Mouse (Mus musculus) spleen, postnatal 14 days (tissue): ENCODE data around the gene Trak1.

Experiments
- DNase-seq, 2 experiments: peaks; one replicate each; pipeline ENCODE4 v3.0.0; 2021 to 2022; ENCODE audit warnings: low spot score in 2 of 2

Trak1 gene

DNA sequence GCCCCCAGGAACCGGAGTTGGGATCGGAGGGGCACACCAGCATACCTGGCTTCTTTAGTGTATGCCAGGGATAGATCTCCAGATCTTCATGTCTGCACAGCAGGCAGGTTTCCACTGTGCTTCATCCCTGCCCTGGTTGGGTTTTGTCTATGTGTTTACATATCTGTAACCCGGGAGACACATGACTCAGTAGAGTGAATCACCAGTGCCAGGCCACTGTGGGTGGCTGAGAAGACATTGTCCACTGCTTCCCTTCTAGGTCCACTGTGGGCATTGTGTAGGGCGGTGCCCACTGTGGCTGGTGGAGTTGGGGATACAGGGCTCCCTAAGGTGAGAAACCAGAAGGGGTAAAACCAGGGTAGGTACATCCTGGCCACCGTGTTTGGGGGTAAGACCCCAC, 98.5 kb downstream of the Trak1 start:
- no peak for DNase-seq

DNA sequence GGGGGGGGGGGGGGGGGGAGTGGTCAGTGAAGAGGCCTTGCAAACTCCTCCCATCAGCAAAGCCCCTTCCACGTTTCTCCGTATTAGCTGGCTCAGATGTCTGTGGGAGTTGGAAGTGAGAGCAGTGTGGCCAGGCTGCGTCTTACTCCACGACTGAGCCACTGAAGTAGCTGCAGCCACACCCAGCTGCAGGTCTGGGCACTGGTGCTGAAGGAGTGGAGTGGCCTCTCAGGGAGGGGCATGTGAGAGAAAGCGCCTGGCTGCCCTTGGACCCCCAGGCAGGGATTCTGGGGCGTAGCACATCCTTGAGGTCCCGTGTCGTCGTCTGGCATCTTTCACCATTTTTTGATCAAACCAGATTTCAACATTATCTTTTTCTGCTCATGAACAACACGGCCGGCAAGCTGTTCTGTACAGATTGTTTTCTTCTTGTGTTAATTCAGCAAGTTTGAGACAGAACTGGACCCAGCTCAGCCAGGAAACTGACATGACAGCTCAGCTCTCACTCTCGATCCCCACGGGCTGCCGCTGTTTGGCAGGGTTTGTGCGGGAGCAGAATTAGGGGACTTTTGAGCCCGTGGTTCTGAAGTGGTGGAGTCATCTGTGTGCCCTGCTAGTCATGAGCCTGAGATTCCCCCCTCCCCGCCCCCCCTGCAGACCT, 100.9 kb downstream of the Trak1 start:
- no peak for DNase-seq

DNA sequence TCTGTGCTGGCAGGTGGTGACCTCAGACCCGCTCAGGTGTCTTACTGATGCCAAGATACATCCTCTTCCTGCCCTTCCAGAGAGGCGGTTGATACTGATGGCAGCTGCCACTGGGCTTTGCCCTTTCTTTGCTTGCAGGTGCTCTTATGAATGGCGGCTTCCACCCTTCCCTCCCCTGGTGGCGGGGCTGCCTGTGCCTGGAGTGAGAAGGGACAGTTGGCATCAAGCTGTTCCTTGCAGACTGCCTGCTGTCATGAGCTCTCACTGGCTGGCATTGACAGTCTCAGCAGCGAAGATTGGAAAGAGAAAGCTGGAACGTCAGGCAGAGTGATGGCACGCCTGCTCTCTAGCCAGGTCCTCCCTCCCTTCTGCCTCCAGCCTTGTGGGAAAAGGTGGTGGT, 101.5 kb downstream of the Trak1 start:
- no peak for DNase-seq

DNA sequence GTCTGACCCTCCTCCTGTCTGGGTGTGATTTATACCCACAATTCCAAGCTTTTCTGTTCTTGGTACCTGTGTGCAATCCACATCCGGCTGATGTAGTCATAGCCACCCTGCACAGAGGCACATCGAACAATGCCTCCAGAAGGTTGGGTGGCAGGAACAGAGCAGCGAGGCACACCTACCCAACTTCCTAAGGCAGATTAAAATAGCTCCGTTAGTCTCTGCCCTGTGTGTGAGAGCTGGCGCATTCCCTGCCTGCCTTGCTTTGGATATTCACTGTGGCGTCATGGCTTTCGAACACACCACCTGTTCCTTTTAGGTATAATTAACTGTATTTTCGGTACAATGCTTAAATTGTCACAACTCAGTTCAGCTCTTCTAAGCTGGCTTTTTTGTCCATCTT, 103.3 kb downstream of the Trak1 start:
- no peak for DNase-seq

DNA sequence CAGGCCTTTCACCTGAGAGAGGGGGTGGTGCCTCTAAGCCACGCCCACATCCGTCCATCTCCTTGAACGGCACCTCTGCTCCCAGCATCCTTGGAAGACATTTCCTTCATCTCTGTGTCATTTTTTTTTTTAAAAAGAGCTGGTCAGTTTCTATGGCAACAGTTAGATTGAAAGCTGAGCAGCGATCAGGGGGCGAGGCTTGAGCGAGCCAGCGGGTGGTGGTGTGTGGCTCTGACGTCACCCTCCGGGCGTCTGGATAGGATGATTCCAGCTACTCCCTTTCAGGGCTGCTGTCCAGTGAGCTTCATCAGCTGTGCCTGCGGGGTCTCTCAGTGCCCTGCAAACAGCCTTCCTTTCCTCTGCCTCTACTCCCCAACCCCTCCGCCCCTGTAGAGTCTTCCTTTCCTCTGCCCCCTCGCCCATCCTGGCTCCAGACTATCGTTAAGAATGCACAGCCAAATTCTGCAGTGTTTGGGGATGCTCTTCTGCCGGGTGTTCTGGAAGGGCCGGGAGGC, 105.9 kb downstream of the Trak1 start:
- no peak for DNase-seq

DNA sequence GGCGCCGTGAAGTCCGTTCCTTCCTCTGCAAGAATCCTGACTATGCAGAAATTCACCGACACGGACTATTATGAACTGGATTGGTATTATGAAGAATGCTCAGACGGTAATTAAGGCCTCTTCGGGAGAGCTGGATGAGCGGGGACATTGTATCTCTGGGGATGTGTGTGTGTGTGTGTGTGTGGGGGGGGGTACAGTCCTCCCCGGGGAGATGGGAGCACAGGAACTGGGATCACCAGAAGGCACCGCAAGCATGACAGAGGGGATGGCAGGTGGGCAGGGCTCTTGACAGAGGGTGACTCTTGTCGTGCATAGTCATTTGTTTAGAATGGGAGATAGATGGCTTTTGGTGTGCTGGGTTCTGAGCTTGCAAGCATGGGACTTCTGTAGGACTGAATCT, 106.4 kb downstream of the Trak1 start:
- no peak for DNase-seq

DNA sequence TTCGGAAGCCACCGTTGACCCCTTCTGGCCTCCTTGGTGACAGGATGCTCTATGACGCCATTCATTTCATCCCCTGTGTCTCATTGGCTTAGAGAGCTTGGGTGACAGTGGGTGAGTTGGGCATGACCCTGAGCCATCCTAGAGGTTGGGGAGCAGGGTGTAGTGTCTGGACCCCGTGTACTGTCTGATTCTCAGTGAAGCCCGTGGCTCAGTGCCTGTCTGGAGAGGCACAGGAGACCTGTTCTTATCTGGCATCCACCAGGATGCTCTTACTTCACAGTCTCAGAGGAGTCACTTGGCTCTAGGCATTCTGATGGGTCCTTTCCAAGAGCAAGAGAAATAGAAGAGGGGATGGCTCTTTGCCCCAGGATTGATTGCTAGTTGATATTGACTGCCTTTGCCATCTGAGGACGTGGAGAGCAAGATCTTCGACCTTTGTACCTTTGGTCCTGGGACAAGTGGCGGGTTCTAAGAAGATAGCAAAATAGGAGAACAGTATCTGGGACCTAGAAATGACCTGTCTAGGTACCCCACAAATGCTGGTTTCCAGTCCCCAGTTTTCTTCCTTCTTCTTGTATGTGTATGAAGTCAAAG, 107.9 kb downstream of the Trak1 start:
- DNase-seq = no peak

DNA sequence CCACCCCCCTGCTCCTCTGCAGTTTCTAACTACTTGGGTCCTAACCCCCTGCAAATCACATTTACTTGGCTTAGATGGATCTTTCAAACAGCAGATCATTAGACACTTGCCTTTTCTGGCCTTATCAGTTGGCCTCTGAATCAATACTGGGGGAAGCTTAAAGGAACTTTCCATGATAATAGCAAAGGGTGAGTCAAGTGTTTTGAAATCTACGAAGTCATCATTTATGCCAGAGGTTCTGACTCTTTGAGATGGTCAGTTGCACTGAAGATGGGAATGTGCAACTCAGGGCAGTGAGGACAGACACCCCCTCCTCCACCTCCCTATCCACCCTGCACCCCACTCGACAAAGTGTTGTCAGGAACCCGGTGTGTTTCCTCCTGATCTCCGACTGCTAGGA, 108.5 kb downstream of the Trak1 start:
- no peak for DNase-seq

DNA sequence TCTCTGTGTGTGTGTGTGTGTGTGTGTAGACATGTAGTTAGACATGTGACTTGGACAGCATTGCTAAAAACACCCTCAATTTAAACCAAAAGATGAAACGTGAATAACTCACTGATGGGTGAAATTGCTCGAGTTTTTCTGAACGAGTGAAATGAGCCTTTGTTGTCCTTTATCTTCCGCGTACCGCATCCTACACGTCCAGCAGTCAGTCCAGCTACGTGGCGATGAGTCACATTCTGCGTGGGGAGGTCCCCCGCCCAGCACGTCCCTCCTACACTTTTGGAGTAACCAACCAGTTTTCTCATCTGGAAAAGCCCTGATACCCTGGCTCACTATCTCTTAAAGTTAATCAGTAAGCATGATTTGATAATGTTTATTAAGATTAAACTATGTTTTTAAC, 116.9 kb downstream of the Trak1 start:
- no peak for DNase-seq

DNA sequence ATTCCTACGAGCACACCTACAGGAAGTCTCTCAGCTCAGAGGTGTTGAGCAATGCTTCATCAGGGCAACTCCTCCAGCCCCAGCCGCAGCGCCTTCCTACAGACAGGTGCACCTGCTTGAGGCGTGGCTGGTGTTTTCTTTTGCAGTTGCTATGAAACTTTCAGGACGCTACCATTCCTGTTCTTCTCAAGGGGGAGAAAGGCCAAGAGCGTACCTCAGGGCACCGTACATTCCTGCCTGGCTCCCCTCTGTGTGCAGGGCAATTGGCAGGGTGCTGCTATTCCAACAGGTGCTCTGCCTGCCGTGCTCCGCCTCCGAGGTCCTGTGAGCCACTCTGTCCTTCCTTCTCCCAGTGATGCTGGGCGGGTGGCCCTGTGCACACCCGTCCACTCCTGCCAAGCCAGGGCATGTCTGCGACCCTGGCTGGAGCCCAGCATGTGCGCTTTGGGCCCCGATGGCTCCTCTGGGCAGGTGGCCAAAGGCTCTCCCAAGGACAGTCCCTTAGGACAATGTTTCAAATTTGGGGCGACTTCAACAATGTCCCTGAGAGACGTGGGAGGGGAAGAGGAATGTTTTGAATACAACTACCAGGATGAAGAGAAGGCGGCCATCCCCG, 118.4 kb downstream of the Trak1 start:
- no peak for DNase-seq

DNA sequence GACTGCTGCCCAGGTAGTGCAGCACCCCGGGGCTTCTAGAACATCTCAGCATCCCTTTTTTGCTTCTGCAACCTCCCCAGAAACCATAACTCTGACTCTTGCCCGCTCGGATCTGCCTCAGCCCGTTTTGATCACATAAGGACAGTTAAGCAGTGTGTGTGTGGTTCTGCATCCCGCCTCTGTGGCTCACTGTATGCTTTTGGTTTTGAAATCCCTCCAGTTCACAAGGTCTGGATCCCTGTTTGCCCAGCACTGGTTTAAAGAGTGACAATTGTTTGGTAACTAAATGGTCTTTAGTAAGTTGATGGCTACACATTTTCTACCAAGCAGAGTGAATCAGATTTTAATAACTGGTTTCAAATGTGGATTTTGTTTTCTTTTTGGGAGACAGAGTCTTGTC, 119.2 kb downstream of the Trak1 start:
- no peak for DNase-seq

DNA sequence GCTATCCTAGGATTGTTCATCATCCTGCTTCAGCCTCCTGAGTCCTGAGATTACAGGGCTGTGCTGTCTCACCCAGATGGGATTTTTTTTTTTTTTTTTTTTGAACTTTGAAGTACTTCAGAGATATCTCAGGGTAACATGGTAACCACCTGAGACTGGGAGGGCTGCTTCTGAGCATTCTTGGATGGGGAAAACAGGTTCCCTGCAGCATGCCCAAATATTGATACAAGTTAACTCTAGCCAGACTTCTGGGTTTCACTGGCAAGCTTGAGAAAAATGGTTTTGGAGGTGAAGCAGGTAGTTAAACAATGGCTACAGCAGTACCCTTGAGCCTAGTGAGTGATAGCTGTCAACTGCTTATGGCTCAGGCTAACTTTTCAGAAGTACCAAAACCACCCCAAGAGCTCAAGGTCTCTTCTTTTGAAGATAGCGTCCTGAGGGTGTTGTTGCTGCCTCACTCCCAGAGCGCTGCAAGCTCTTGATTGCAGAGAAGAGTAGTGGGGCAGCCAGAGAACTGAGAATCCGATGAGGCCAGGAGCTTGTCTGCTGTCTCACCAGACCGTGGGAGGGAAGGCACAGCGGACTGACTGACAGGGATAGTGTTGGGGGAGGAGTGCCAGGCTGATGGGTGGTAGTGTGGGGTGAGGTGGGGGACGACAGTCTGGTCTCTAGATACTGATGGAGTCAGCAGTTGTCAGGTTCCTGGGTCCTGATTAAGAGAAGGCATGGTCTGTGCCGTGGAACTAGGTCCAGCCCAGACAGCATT, 119.8 kb downstream of the Trak1 start:
- DNase-seq = no peak

DNA sequence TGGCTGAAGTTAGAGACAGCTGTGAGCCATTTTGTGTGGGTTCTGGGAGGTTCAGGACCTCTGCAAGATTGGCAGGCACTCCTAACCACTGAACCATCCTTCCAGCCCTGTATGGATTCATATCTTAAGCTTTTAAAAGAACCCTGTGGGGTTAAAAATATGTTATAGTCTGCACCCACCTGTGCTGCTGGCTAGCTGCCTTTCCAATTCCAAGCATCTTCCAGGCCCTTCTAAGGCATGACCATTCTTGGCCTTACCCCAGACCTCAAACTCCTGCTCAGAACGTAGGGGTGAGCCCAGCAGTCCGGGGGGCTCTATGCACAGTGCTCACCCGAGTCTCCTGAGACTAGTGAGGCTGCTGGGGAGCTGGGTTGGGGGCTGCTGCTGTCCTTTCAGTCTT, 121.7 kb downstream of the Trak1 start:
- no peak for DNase-seq

DNA sequence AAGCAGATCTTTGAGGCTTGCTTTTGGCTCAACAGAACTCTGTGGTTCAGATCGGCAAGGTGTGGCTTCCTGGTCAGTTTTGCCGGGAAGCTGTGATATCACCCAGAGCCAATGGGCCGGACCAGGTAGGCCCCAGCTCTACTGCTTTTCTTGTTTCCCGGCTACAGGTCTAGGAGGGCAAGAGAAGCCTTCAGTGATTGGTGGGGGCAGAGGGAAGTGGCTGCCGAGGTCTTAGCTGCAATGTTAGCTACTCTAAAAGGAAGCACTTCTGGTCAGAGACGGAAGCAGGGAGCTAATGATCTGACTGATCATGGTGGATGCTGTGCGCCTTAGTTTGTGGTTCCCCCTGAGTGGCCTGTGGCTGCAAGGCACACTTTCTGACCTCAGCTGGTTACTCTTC, 122.3 kb downstream of the Trak1 start:
- DNase-seq = no peak

DNA sequence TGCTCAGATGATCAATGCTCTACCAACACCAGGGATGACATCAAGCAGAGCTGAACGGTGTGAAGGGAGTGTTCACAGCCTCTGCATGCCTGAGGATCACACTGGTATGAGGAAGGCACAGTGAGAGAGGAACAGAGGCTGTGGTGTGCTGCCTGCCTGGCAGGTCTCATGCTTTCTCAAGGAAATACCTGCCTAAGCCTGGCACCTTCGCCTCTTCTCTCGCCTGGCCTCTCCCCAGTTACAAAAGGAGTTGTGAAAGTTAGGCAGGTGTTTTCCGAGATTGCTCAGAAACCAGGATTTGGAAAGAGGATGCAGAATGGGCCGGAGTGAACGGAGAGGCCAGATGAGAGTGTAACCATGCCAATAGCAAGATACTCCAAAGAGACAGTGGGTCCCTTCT, 123.5 kb downstream of the Trak1 start:
- DNase-seq = no peak

DNA sequence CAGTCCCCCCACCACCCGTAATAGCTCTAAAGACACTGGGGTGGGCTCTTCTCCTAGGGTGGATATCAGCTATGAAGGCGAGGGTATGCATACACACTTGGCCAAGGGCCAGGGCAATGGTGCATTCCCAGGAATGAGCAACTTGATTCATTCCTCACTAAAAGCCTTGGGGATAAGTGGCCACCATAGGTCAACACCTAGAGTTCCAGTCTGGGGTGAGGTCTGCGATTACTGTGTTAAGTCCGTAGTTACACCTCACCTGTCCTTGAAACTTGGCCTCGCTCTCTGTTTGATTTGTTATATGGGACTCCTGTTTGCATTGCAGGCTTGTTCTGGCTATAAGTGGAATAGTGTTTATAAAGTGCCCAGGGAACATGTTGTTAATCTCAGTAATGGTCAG, 125.1 kb downstream of the Trak1 start:
- DNase-seq = no peak

DNA sequence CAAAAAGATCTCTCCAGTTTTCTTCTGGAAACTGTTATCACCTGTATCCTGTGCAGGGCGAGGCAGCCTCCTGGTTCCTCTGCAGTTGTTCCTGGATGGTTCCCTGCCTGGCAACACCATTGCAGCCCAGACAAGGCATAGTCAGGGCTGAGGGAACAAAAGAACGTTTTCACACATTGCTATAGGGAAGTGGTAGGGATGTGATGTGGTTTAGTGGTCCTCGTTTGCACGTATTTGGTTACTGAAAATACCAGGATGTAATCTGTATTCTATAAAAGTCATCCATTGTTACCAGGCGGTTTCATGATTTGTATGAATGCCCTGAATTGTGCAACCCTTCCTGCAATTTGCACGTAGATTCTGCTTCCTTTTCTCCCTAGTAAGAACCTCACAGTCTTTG, 126.3 kb downstream of the Trak1 start:
- DNase-seq = no peak

DNA sequence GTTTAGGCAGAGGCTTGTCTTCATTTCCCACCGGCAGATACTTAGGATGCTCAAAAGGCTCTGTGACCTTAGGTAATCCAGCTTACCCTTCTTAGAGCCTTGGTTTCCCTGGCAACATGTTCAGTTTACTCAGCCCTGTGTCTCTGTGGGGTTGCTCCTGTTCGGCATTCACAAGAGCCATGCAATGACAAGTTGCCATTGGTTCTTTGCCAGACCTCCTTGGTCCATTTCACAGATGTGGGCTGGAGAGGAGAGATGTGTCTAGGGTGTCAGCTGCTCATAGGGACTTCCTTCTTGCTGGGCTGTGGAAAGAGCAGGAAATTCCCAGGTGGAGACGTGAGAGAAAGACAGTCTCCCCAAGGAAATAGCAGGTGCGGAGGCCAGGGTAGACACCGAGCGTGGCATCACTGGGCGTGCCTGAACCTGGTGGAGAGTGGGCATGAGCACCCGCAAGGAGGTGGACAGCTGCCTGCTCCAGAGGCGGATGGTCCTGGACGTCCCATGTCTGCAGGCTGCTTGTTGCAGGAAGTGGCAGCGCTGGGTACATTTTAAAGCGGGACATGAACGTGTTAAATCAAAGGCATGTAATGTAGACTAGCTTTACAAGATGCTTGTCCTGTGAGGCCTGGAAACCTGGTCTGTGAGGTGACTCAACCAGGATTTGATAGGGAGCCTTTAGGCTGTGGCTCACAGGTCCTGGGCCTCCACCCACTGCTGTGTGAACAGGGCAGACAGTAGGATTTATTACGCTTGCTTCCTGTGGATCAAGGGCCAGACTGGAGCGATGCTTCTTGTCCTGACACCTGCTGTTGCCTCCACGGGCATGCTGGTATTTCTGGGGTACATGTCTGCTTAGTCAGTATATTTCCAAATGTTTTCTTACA, 127.2 kb downstream of the Trak1 start:
- DNase-seq = no peak

DNA sequence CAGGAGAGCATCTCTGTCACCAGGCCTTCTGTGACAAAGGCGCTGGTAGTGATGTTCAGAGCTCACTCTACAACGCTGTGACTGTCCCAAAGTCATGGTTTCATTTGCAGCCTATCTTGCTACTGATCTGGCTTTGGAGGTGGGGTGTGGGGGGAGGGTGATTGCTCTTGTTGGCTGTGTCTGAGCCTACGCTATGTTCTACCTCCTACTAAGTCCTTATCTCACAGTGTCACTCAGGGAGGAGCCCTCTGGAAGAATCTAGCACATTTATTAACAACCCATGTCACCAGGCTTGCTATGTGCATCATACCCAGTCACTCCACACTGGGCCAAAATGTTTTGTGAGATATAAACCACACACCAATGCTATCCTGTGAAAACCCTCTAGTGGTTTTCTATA, 129.1 kb downstream of the Trak1 start:
- no peak for DNase-seq

DNA sequence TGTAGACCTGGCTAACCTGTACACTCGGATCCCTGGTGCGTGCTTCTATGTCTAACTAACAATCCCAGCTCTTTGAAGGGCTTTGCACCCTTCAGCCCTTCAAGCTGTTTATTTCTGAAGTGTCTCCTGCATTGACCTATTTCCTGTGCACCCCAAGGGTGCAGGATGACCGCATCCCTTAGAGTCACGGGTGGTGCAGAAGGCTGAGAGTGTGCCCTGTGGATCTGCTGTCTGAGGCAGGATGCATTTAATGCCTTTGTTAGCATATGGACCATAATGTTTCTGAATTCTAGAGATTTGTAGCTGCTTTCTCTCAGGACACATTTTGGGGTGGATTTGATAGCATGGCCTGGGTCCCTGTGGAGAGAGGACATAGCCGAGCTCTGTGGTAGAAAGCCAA, 129.6 kb downstream of the Trak1 start:
- no peak for DNase-seq

DNA sequence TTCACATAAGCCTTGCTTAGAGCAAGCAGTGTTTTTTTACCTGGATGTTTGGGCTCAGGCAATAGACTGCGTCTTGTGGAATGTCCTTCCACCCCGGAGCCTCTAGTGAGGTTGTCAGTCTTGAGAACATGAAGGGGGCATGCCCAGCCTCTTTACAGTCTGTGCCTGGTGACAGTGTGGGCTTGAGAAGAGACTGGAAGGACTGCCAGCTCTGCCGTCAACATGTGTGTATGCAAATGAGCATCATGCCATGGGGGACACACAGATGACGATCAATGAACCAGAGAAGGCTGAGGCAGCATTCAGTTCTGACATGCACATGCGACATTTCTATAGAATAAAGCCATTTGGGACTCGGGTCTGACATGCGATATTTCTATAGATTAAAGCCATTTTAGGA, 132.3 kb downstream of the Trak1 start:
- DNase-seq = no peak

DNA sequence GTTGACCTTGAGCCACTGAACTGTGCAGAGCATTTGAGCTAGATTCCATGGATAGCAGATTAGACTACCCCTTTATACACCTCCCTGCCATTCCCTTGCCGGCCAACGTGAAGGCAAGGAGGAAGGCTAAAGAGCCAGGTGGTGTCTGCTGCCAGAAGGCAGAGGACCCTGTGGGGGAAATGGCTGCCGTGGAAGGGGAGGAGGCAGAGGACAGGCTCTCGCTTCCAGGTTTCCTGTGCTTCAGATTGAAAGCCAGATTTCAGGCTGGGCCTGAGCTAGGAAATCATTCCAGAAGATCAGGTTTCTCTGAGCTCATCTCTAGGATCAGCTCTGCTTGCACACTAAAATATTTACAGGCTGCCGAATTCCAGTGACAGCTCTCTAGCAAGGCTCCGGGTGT, 133.1 kb downstream of the Trak1 start:
- no peak for DNase-seq
